20 mouse cellular contexts compared by ENCODE assay signal in the genomic region with DNA sequence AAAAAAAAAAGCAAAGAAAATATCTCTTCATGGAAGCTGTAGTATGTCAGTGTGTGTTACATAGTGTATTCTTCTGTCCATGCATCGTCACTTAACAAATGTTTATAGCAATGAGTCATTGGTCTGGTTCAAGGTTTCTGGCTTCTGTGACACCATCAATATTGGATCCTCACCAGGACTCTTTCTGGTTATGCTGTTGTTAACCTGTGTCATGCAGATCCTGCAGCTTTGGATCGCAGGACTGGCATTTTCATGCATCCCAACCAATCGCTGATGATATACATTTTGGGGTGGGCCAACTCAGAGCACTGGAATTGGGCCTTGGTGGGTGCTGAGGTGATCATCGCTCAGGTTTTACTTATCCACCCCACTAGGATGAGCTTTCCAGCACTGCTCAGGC. TPM values are rescaled to one million over a fixed set of nuclear protein-coding genes. Genes with fewer than 3 reads are reported as not detected.
"Had no signal": no experiment of that assay in that cellular context is flagged by ENCODE, and none has a peak within 500 bp of the region (broad histone marks: within the 10 kb centered on the region; RNA-seq: fewer than 3 reads in every experiment).

No protein-coding gene starts in this region.

- H3K4me1 ChIP-seq: midbrain, embryonic 10.5 days; midbrain, embryonic 12.5 days; neural tube, embryonic 13.5 days; neural tube, embryonic 15.5 days had no signal

- ATAC-seq: midbrain, embryonic 16.5 days had no signal

- H3K36me3 ChIP-seq: midbrain, embryonic 10.5 days; midbrain, embryonic 12.5 days; neural tube, embryonic 13.5 days; neural tube, embryonic 15.5 days had no signal

- H3K27me3 ChIP-seq: midbrain, embryonic 12.5 days; neural tube, embryonic 13.5 days; neural tube, embryonic 15.5 days had no signal

- H3K4me2 ChIP-seq: lung, embryonic 14.5 days; midbrain, embryonic 12.5 days; neural tube, embryonic 13.5 days; neural tube, embryonic 15.5 days had no signal

- H3K27ac ChIP-seq: midbrain, embryonic 10.5 days; midbrain, embryonic 12.5 days; neural tube, embryonic 13.5 days; neural tube, embryonic 15.5 days had no signal

- DNase-seq: lung, embryonic 14.5 days; lung, postnatal 10 days; lung, postnatal 4 days; midbrain, embryonic 14.5 days; retina, postnatal 1 day; right cerebral cortex, adult 18-20 months; right cerebral cortex, postnatal 25 days; right cerebral cortex, postnatal 4 days; spleen, adult 18-20 months; thymus, adult 18-20 months; thymus, postnatal 14 days; thymus, postnatal 36 days had no signal

- H3K4me3 ChIP-seq: midbrain, embryonic 10.5 days; midbrain, embryonic 12.5 days; myocyte; neural tube, embryonic 13.5 days; neural tube, embryonic 15.5 days had no signal

- H3K9me3 ChIP-seq: midbrain, embryonic 10.5 days; midbrain, embryonic 12.5 days; neural tube, embryonic 13.5 days; neural tube, embryonic 15.5 days had no signal

- H3K9ac ChIP-seq: lung, embryonic 14.5 days; midbrain, embryonic 12.5 days; neural tube, embryonic 13.5 days; neural tube, embryonic 15.5 days had no signal

RNA-seq across cellular contexts. Expression of gene Pp2d1, which starts 3.3 kb away (rescaled TPM):
- total RNA-seq: megakaryocyte, adult 5-6 weeks had no signal
- polyA plus RNA-seq: small intestine, adult 2 months had no signal
